Mouse (Mus musculus) CD8-positive naive resting alpha-beta T cell, adult 2 months (primary cell): Measurements from ENCODE around the gene Fgf15.

Experiments
- DNase-seq, 2 experiments: peaks; one replicate each; pipeline ENCODE4 v3.0.0; 2022; ENCODE audit warnings: low read depth in 2 of 2, low spot score in 2 of 2

Fgf15 gene

DNA sequence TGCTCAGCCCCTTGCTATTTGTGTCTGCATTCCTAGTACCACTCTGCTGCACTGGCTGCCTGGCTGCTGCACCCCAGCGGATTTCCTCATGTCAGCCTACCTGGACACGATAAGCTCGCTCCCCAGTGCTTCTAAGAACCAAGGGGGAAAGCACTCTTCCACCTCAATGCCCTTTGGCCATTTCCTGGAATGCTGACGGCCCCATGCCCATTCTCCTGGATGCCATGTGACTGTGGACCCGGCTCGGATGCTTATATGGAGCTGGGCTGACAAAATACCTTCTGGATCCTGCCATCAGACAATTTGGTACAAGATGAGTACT is 32.5 kb downstream of the Fgf15 start:
- no peak for DNase-seq

DNA sequence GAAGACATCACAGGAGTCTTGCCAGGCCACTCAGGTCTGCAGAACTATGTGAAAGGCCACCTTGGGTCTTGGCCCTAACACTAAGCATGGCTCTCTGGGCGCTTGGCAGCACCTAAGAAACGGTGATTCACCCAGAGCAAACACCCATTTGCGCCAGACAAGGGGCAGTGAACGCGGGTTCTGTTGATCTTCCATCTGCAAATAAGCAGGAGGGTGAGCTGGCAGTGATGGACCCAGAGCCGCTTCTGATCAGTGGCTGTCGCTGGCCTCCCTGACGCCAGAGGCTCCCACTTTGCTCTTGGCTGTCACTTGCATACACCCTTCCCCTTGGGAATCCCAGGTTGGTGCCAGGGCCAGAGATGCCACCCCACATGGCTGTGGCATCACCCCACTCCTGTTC is 33.2 kb downstream of the Fgf15 start:
- DNase-seq = no peak

DNA sequence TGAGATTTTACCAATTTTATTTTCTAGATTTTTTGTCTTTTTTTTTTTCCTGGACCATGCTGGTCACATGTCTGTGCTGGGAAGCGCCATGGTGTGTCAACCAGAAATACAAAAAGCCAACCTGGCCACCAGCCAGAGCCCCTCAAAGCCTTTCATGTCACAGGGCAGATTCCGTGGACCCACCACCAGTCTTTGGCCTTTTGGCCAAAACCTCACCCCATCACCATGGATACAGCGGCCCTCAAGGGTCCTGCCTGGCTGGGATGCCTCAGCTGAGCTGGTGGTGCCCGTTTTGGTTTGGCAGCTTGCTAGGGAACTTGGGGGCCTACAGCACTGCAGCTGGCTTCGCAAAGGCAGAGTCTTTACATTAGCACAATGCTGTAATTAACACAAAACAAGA is 33.6 kb downstream of the Fgf15 start:
- DNase-seq = no peak

GRCm38 (mm10) chr7:144931778-144932177 is 35.4 kb downstream of the Fgf15 start:
- peak in 1 of 2 experiments; percentile 38 for DNase-seq

DNA sequence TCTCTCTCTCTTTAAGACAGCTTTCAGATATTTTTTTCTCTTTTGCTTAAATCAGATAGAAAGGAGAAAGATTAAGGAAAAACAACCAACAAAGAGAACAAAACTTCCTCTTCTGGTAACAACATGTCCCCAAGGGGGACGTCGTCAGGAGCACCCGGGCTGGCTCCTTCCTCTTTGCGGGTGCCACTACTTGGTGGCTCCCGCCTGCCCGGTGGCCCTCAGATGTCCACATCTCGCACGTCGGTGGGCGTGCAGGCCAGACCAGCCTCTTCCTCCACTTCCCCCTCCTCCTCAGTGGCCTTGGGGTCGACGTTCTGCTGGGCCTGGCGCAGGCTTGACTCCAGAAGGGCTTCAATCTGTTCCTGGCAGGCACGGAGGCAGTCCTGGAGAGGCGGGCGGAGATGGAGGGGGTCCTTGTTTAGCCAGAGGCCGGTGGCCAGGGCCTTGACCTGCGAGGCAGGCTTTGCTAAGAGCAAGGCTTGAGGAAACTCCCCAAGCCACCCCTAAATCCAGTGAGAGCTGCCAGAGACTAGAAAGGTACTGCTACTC is 36.1 kb downstream of the Fgf15 start:
- DNase-seq = no peak

DNA sequence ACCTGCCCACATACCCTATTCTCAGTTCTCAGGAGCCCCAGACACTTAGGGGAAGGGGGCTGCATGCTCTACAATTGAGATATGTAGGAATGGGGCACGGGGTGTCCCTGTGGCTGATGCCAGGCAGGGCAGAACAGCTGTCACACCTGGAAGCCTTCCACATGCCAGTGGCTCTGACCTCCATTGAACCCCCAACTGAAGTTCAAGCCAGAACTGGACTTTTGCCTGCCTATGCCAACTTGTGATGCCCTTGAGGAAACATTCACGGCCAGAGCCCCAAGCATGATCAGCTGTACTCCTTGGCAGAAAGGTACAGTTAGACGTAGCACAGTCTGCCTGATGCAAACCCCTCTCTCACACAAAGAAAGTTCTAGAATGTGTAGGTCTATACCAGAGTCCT is 37.0 kb downstream of the Fgf15 start:
- DNase-seq = no peak

GRCm38 (mm10) chr7:144933796-144934195 is 37.5 kb downstream of the Fgf15 start:
- DNase-seq = no peak

GRCm38 (mm10) chr7:144934901-144935300 is 38.6 kb downstream of the Fgf15 start:
- no peak for DNase-seq

GRCm38 (mm10) chr7:144935563-144935962 is 39.2 kb downstream of the Fgf15 start:
- DNase-seq = no peak

GRCm38 (mm10) chr7:144936311-144936880 is 40.1 kb downstream of the Fgf15 start:
- no peak for DNase-seq

DNA sequence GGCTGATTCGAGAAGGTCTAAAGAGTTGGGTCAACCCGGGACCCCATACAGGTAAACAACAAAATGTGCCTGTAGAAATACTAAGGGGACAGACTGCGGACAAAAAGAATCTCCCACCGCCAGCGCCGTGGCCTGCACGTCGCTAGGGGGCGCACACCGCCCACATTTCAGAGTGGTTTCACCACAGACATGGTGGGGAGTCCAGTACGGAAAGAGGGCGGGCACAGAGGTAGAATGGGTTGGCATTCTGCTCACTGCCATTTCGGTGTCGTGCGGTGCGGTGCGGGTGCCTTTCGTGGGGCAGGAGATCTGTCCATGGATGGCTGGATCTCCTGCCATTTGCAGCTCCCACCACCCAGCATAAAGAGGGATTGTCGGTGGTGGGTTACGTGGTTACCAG is 41.2 kb downstream of the Fgf15 start:
- DNase-seq = peak; percentile 76 to 81

DNA sequence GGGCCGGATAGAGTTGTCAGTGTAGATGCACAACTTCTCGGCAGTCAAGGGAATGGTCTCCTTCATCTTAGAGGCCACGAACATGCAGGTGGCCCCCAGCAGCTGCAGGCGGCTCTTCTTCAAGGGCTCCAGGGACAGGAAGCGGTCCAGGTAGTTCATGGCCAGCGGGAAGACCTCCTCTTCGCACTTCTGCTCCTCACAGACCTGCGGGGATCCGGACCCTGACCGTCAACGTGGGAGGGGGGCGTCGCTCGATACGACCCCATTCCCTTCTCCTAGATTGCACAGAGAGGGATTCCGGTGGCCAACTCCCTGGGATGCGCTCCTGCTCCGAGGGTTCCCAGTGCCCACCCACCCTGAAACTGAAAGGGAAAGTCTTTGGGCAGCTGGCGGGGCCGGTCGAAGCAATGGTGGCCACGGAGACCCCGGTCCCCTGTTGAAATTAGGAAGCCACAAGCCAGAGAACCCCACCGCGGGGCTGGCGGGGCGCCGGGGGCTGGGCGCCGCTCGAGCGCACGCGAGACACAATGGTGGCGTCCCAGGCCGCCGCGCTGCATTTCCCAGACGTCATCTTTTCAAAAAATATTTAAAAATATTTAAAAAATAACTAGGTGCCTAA is 41.7 kb downstream of the Fgf15 start:
- DNase-seq = no peak

- DNase-seq = no peak
These were observed 42.5 kb downstream of the Fgf15 start for GRCm38 (mm10) chr7:144938661-144939343.

DNA sequence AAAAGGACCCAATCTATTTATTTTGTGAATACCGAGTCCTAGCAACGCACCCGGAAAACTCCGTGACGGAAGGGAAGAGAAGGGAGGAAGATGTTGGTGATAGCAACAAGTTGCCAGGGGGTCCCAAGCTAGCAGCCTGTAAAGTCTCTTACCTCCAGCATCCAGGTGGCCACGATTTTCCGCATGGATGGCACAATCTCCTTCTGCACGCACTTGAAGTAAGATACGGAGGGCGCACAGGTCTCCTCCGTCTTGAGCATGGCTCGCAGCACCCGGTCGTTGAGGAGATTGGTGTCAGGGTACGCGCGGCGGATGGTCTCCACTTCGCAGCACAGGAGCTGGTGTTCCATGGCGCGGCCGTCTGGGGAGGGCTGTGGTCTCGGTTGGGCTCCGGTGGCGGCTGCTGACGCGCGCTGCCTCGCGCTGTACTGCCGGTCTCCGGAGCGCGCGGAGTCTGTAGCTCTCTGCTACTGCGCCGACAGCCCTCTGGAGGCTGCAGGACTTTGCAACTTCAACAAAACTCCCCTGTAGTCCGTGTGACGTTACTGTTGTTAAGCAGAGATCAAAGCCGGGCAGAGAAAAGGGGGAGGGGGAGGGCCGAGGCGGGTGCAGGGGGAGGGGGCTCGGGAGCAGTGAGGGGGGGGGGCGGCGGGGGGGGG is 43.1 kb downstream of the Fgf15 start, which contains the start of gene Ccnd1:
Gene Ccnd1, minus strand, starts transcription at position 582 of the 659 bp plus-strand sequence.
- DNase-seq = no peak

- DNase-seq = no peak
These were observed 43.8 kb downstream of the Fgf15 start for GRCm38 (mm10) chr7:144940003-144940571.

DNA sequence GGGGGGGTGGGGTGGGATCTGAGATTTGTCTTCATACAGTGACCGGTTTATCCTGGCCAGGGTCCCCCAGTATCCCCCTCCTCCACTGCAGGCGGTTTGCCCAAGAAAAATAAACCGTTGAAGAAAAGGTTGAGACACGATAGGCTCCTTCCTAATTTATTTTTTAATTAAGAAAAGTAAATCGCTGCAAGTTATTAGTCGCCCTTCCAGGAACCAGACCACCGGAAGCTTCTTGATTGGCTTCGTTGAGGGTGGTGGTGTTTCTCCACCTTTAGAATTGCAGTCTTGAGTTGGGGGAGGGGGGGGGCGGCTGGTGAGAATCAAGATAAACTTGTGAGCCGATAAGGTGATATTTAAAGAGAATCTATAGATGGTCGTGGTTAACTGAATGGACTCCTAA is 44.3 kb downstream of the Fgf15 start:
- DNase-seq = no peak

GRCm38 (mm10) chr7:144941242-144941831 is 45.0 kb downstream of the Fgf15 start:
- DNase-seq = no peak

GRCm38 (mm10) chr7:144942071-144942743 is 45.9 kb downstream of the Fgf15 start:
- no peak for DNase-seq

DNA sequence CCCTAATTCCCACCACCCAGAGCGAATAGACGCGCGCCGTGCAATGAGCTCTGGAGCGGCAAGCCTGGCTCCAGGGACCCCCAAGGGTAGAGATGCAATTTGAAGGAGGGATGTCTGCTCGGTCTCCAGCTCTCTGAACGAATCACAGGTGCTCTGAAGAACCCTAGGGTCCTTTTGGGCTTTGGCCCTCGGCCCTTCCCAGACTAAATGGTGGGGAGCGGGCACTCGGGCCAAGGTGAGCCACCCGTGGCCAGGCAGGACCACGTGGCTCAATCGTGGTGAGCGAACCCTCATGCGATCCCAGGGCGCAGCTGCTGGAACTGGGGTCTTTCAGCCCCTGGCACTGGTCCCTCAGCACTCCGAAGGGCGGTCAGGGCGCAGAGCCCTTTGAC is 46.4 kb downstream of the Fgf15 start:
- no peak for DNase-seq

GRCm38 (mm10) chr7:144943254-144943653 is 46.9 kb downstream of the Fgf15 start:
- no peak for DNase-seq
